Mouse (Mus musculus): ENCODE data around the gene Ubxn10. TPM values are rescaled to one million over a fixed set of nuclear protein-coding genes. Genes with fewer than 3 reads are reported as not detected.

The Ubxn10 gene
- polyA plus RNA-seq, 1 experiment from 2014 or later: 2.3 TPM

DNA sequence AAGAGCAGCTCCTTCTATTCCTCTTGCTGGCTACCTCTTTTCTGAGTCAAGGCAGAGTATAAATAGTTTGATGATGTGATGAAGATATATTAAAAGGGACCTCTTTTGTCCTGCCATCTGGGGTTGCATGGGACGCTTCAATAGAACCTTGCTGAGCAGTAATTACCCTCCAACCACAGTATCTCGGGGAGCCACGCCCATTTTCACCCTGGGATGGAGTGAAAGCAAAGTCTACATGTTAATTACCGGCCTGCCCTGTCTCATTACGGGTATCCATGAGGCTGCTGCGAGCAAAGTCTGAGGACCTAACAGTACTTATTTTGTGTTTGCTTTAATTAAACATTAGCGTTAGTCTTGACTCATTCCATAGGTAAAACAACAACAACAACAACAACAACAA is 40.2 kb downstream of the Ubxn10 start:
- H3K4me3 ChIP-seq (ENCODE audit: low read length): no peak overlapping the region
- peak; percentile 49; the same call in 1 of the 2 replicates for ATAC-seq (ENCODE audit: low FRiP score, low TSS enrichment)
- peaks cover 10% of the 10 kb centered on the region for H3K27me3 ChIP-seq (ENCODE audit: insufficient read depth, low read length)
- H3K4me1 ChIP-seq (ENCODE audit: insufficient read depth, low read length): no peaks in the 10 kb centered on the region; the same call in 1 of the 2 replicates
- peak overlapping the region; percentile 47; the same call in 1 of the 2 replicates for H3K27ac ChIP-seq (ENCODE audit: low read length)
- H3K9me3 ChIP-seq (ENCODE audit: low read length): no peaks in the 10 kb centered on the region
- H3K4me2 ChIP-seq (replicated peaks; ENCODE audit: low read depth, low read length): no peak overlapping the region
- no peaks in the 10 kb centered on the region for H3K36me3 ChIP-seq (ENCODE audit: insufficient read depth, low read length)
- 10% methylated on average over 7 of the region's 7 CpGs for WGBS
- no peak overlapping the region for H3K9ac ChIP-seq (replicated peaks; ENCODE audit: low read length)

- Histone ChIP-seq H3K9ac (replicated peaks; ENCODE audit: low read length) (no peak overlapping the region), H3K4me2 (replicated peaks; ENCODE audit: low read depth, low read length) (no peak overlapping the region), H3K4me3 (ENCODE audit: low read length) (no peak overlapping the region), H3K4me1 (ENCODE audit: insufficient read depth, low read length) (no peaks in the 10 kb centered on the region; the same call in none of the 2 replicates), H3K27me3 (ENCODE audit: insufficient read depth, low read length) (peaks cover 38% of the 10 kb centered on the region), H3K27ac (ENCODE audit: low read length) (no peak overlapping the region), H3K9me3 (ENCODE audit: low read length) (no peaks in the 10 kb centered on the region), H3K36me3 (ENCODE audit: insufficient read depth, low read length) (no peaks in the 10 kb centered on the region)
- WGBS: 67% methylated on average over 12 of the region's 12 CpGs
- ATAC-seq (ENCODE audit: low FRiP score, low TSS enrichment): no peak
Observed at GRCm38 (mm10) chr4:138693043-138693692, 43.8 kb downstream of the Ubxn10 start.

- Histone ChIP-seq H3K9me3 (ENCODE audit: low read length) (no peaks in the 10 kb centered on the region), H3K4me1 (ENCODE audit: insufficient read depth, low read length) (no peaks in the 10 kb centered on the region; the same call in 1 of the 2 replicates), H3K9ac (replicated peaks; ENCODE audit: low read length) (no peak overlapping the region), H3K27me3 (ENCODE audit: insufficient read depth, low read length) (peaks cover 38% of the 10 kb centered on the region), H3K27ac (ENCODE audit: low read length) (no peak overlapping the region), H3K4me3 (ENCODE audit: low read length) (no peak overlapping the region), H3K4me2 (replicated peaks; ENCODE audit: low read depth, low read length) (no peak overlapping the region), H3K36me3 (ENCODE audit: insufficient read depth, low read length) (no peaks in the 10 kb centered on the region)
- ATAC-seq (ENCODE audit: low FRiP score, low TSS enrichment): no peak
- 14% methylated on average over 19 of the region's 19 CpGs for WGBS
Observed at GRCm38 (mm10) chr4:138691443-138692181, 45.4 kb downstream of the Ubxn10 start.

GRCm38 (mm10) chr4:138690561-138690960 is 46.4 kb downstream of the Ubxn10 start:
- H3K9ac ChIP-seq (replicated peaks; ENCODE audit: low read length): no peak overlapping the region
- H3K4me1 ChIP-seq (ENCODE audit: insufficient read depth, low read length): no peaks in the 10 kb centered on the region; the same call in 1 of the 2 replicates
- H3K9me3 ChIP-seq (ENCODE audit: low read length): no peaks in the 10 kb centered on the region
- WGBS: 4% methylated on average over 4 of the region's 4 CpGs
- H3K27ac ChIP-seq (ENCODE audit: low read length): no peak overlapping the region
- H3K36me3 ChIP-seq (ENCODE audit: insufficient read depth, low read length): no peaks in the 10 kb centered on the region
- H3K4me3 ChIP-seq (ENCODE audit: low read length): no peak overlapping the region
- H3K4me2 ChIP-seq (replicated peaks; ENCODE audit: low read depth, low read length): no peak overlapping the region
- H3K27me3 ChIP-seq (ENCODE audit: insufficient read depth, low read length): peaks cover 38% of the 10 kb centered on the region
- no peak for ATAC-seq (ENCODE audit: low FRiP score, low TSS enrichment)

DNA sequence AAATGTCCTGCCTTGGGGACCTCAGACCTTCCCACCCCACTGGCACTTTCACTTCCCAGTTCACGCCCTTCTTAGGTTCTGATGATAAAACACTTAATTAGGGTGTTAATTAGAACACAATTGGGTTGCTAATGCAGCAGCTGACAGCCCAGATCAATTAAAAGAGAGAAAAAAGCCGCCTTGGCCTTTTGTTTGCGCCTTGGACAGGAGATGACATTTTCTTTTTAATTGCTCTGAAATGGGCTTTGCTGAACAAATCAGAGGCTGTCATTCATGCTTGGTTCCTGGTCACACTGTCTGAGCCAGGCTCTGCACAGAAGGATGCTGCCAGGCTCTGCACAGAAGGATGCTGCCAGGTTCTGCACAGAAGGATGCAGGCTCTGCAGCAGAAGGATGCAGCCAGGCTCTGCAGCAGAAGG is 47.9 kb downstream of the Ubxn10 start:
- Histone ChIP-seq H3K36me3 (ENCODE audit: insufficient read depth, low read length) (no peaks in the 10 kb centered on the region), H3K4me2 (replicated peaks; ENCODE audit: low read depth, low read length) (no peak overlapping the region), H3K27me3 (ENCODE audit: insufficient read depth, low read length) (peaks cover 38% of the 10 kb centered on the region), H3K27ac (ENCODE audit: low read length) (no peak overlapping the region), H3K9me3 (ENCODE audit: low read length) (no peaks in the 10 kb centered on the region), H3K9ac (replicated peaks; ENCODE audit: low read length) (no peak overlapping the region), H3K4me1 (ENCODE audit: insufficient read depth, low read length) (no peaks in the 10 kb centered on the region; the same call in 1 of the 2 replicates), H3K4me3 (ENCODE audit: low read length) (no peak overlapping the region)
- ATAC-seq (ENCODE audit: low FRiP score, low TSS enrichment): no peak
- WGBS: 18% methylated on average over 3 of the region's 3 CpGs

GRCm38 (mm10) chr4:138685813-138686212 is 51.2 kb downstream of the Ubxn10 start:
- ATAC-seq (ENCODE audit: low FRiP score, low TSS enrichment): no peak
- Histone ChIP-seq H3K27me3 (ENCODE audit: insufficient read depth, low read length) (peaks cover 19% of the 10 kb centered on the region), H3K9ac (replicated peaks; ENCODE audit: low read length) (no peak overlapping the region), H3K9me3 (ENCODE audit: low read length) (no peaks in the 10 kb centered on the region), H3K4me1 (ENCODE audit: insufficient read depth, low read length) (no peaks in the 10 kb centered on the region), H3K36me3 (ENCODE audit: insufficient read depth, low read length) (no peaks in the 10 kb centered on the region), H3K4me3 (ENCODE audit: low read length) (no peak overlapping the region), H3K27ac (ENCODE audit: low read length) (no peak overlapping the region), H3K4me2 (replicated peaks; ENCODE audit: low read depth, low read length) (no peak overlapping the region)
- 78% methylated on average over 6 of the region's 6 CpGs for WGBS

DNA sequence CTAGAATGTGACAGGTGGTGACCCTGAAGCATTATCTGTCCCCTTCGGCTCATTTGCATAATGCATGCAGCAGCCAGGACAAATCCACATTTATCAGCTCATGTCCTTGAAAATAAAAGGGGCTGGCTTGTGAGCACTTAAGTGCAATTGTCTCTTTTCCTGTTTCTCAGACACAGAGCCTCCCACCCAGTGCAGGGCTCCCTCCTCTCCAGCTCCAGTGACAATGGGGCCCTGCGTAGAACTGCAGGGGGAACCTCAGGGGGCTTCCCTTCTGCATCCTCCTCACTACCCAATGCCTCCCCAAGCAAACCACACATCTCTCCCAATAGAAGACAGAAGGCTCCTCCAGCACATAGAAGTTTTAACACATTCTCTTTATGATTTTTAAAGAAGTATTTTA is 54.2 kb downstream of the Ubxn10 start:
- ATAC-seq (ENCODE audit: low FRiP score, low TSS enrichment): no peak
- Histone ChIP-seq H3K4me3 (ENCODE audit: low read length) (no peak overlapping the region), H3K4me1 (ENCODE audit: insufficient read depth, low read length) (no peaks in the 10 kb centered on the region), H3K27me3 (ENCODE audit: insufficient read depth, low read length) (0 out of 2 replicates have a peak, but pooled peaks cover 4% of the 10 kb centered on the region), H3K36me3 (ENCODE audit: insufficient read depth, low read length) (no peaks in the 10 kb centered on the region), H3K9me3 (ENCODE audit: low read length) (no peaks in the 10 kb centered on the region), H3K27ac (ENCODE audit: low read length) (no peak overlapping the region), H3K4me2 (replicated peaks; ENCODE audit: low read depth, low read length) (no peak overlapping the region), H3K9ac (replicated peaks; ENCODE audit: low read length) (no peak overlapping the region)
- 66% methylated on average over 2 of the region's 2 CpGs for WGBS

- ATAC-seq (ENCODE audit: low FRiP score, low TSS enrichment): no peak
- no peak overlapping the region for H3K4me2 ChIP-seq (replicated peaks; ENCODE audit: low read depth, low read length)
- no peak overlapping the region for H3K27ac ChIP-seq (ENCODE audit: low read length)
- H3K36me3 ChIP-seq (ENCODE audit: insufficient read depth, low read length): no peaks in the 10 kb centered on the region
- WGBS: 51% methylated on average over 4 of the region's 4 CpGs
- no peaks in the 10 kb centered on the region for H3K9me3 ChIP-seq (ENCODE audit: low read length)
- H3K4me1 ChIP-seq (ENCODE audit: insufficient read depth, low read length): no peaks in the 10 kb centered on the region
- H3K9ac ChIP-seq (replicated peaks; ENCODE audit: low read length): no peak overlapping the region
- H3K4me3 ChIP-seq (ENCODE audit: low read length): no peak overlapping the region
- peaks cover 14% of the 10 kb centered on the region; the same call in 1 of the 2 replicates for H3K27me3 ChIP-seq (ENCODE audit: insufficient read depth, low read length)
Observed at GRCm38 (mm10) chr4:138680124-138680523, 56.8 kb downstream of the Ubxn10 start.

DNA sequence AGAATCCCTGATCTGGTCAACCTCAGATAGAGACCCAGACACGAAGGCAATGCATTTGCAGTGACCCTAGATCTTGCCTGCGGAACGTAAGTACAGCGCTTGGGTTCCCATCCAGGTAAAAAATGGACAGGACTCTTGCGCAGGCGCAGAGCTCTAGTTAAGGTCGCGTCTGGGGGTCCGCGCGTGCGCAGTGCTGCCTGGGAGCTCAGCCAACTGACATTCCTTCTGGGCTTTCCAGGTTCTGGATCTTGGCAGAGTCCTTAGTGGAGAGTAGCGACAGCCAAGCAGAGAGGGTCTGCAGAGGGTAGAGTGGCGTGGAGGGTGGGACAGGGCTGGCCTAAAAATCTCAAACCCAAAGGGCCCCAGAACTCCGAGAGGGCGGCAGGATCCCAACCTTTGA is 59.4 kb downstream of the Ubxn10 start:
- H3K27me3 ChIP-seq (ENCODE audit: insufficient read depth, low read length): peaks cover 14% of the 10 kb centered on the region; the same call in 1 of the 2 replicates
- H3K27ac ChIP-seq (ENCODE audit: low read length): no peak overlapping the region
- 20% methylated on average over 16 of the region's 16 CpGs for WGBS
- H3K36me3 ChIP-seq (ENCODE audit: insufficient read depth, low read length): no peaks in the 10 kb centered on the region
- ATAC-seq (ENCODE audit: low FRiP score, low TSS enrichment): no peak
- H3K4me2 ChIP-seq (replicated peaks; ENCODE audit: low read depth, low read length): no peak overlapping the region
- no peak overlapping the region for H3K4me3 ChIP-seq (ENCODE audit: low read length)
- no peaks in the 10 kb centered on the region for H3K4me1 ChIP-seq (ENCODE audit: insufficient read depth, low read length)
- H3K9ac ChIP-seq (replicated peaks; ENCODE audit: low read length): no peak overlapping the region
- H3K9me3 ChIP-seq (ENCODE audit: low read length): no peaks in the 10 kb centered on the region

- peaks cover 14% of the 10 kb centered on the region; the same call in 1 of the 2 replicates for H3K27me3 ChIP-seq (ENCODE audit: insufficient read depth, low read length)
- H3K4me2 ChIP-seq (replicated peaks; ENCODE audit: low read depth, low read length): no peak overlapping the region
- H3K9ac ChIP-seq (replicated peaks; ENCODE audit: low read length): no peak overlapping the region
- WGBS: 12% methylated on average over 16 of the region's 16 CpGs
- ATAC-seq (ENCODE audit: low FRiP score, low TSS enrichment): no peak
- H3K9me3 ChIP-seq (ENCODE audit: low read length): no peaks in the 10 kb centered on the region
- H3K27ac ChIP-seq (ENCODE audit: low read length): no peak overlapping the region
- no peaks in the 10 kb centered on the region for H3K36me3 ChIP-seq (ENCODE audit: insufficient read depth, low read length)
- no peak overlapping the region for H3K4me3 ChIP-seq (ENCODE audit: low read length)
- no peaks in the 10 kb centered on the region for H3K4me1 ChIP-seq (ENCODE audit: insufficient read depth, low read length)
Observed at GRCm38 (mm10) chr4:138676480-138676879, 60.5 kb downstream of the Ubxn10 start.

Data from kidney, embryonic 16.5 days (tissue).